Mouse (Mus musculus): Measurements from ENCODE around the gene Ddx39b. TPM values are rescaled to one million over a fixed set of nuclear protein-coding genes. Genes with fewer than 3 reads are reported as not detected.
"Not testable (repeated sequence)": the region's sequence is repeated elsewhere in the genome, so short reads cannot be mapped to it uniquely, and the experiment has no call there.

Ddx39b gene
- polyA plus RNA-seq, 1 experiment from 2014 or later = 339 TPM

GRCm38 (mm10) chr17:35231022-35231421 is 10.5 kb upstream of the Ddx39b start:
- Histone ChIP-seq H3K9ac (ENCODE audit: low read depth, low read length) (no peak overlapping the region), H3K27me3 (ENCODE audit: control insufficient read depth, insufficient read depth, low read depth, low read length) (no peaks in the 10 kb centered on the region), H3K27ac (ENCODE audit: low read length) (no peak overlapping the region), H3K4me1 (ENCODE audit: control insufficient read depth, insufficient read depth, low read length) (peaks cover 14% of the 10 kb centered on the region), H3K9me3 (replicated peaks; ENCODE audit: control insufficient read depth, low read length, poor library complexity, severe bottlenecking) (no peaks in the 10 kb centered on the region), H3K4me2 (ENCODE audit: low read length) (no peak overlapping the region), H3K36me3 (ENCODE audit: control insufficient read depth, insufficient read depth, low read length) (peaks cover 11% of the 10 kb centered on the region), H3K4me3 (ENCODE audit: low read depth, low read length) (no peak overlapping the region)
- no peak for ATAC-seq
- WGBS = 94% methylated on average over 10 of the region's 10 CpGs

- H3K36me3 ChIP-seq (ENCODE audit: control insufficient read depth, insufficient read depth, low read length) = peaks cover 11% of the 10 kb centered on the region
- no peak for ATAC-seq
- peaks cover 17% of the 10 kb centered on the region for H3K4me1 ChIP-seq (ENCODE audit: control insufficient read depth, insufficient read depth, low read length)
- WGBS = 13% methylated on average over 12 of the region's 12 CpGs
- H3K27ac ChIP-seq (ENCODE audit: low read length) = no peak overlapping the region
- peak overlapping the region; percentile 2; the same call in 1 of the 2 replicates for H3K4me2 ChIP-seq (ENCODE audit: low read length)
- H3K4me3 ChIP-seq (ENCODE audit: low read depth, low read length) = no peak overlapping the region
- H3K9ac ChIP-seq (ENCODE audit: low read depth, low read length) = no peak overlapping the region
- no peaks in the 10 kb centered on the region for H3K9me3 ChIP-seq (replicated peaks; ENCODE audit: control insufficient read depth, low read length, poor library complexity, severe bottlenecking)
- H3K27me3 ChIP-seq (ENCODE audit: control insufficient read depth, insufficient read depth, low read depth, low read length) = no peaks in the 10 kb centered on the region
These were observed 9.5 kb upstream of the Ddx39b start for GRCm38 (mm10) chr17:35232043-35232442.

GRCm38 (mm10) chr17:35232659-35233058 is 8.9 kb upstream of the Ddx39b start:
- Histone ChIP-seq H3K27ac (ENCODE audit: low read length) (no peak overlapping the region), H3K9me3 (replicated peaks; ENCODE audit: control insufficient read depth, low read length, poor library complexity, severe bottlenecking) (no peaks in the 10 kb centered on the region), H3K9ac (ENCODE audit: low read depth, low read length) (no peak overlapping the region), H3K36me3 (ENCODE audit: control insufficient read depth, insufficient read depth, low read length) (peaks cover 11% of the 10 kb centered on the region), H3K27me3 (ENCODE audit: control insufficient read depth, insufficient read depth, low read depth, low read length) (no peaks in the 10 kb centered on the region), H3K4me2 (ENCODE audit: low read length) (no peak overlapping the region), H3K4me1 (ENCODE audit: control insufficient read depth, insufficient read depth, low read length) (peaks cover 22% of the 10 kb centered on the region), H3K4me3 (ENCODE audit: low read depth, low read length) (no peak overlapping the region)
- ATAC-seq = no peak
- 92% methylated on average over 5 of the region's 5 CpGs for WGBS

GRCm38 (mm10) chr17:35233114-35233980 is 8.2 kb upstream of the Ddx39b start, which contains the start of gene Atp6v1g2:
Atp6v1g2 (plus strand) TSS chr17:35233660.
- ATAC-seq = no peak
- no peaks in the 10 kb centered on the region for H3K9me3 ChIP-seq (replicated peaks; ENCODE audit: control insufficient read depth, low read length, poor library complexity, severe bottlenecking)
- peaks cover 22% of the 10 kb centered on the region for H3K4me1 ChIP-seq (ENCODE audit: control insufficient read depth, insufficient read depth, low read length)
- peaks cover 11% of the 10 kb centered on the region for H3K36me3 ChIP-seq (ENCODE audit: control insufficient read depth, insufficient read depth, low read length)
- 76% methylated on average over 18 of the region's 18 CpGs for WGBS
- no peak within 1 kb of the TSS for H3K9ac ChIP-seq (ENCODE audit: low read depth, low read length)
- no peaks in the 10 kb centered on the region for H3K27me3 ChIP-seq (ENCODE audit: control insufficient read depth, insufficient read depth, low read depth, low read length)
- H3K4me3 ChIP-seq (ENCODE audit: low read depth, low read length) = no peak within 1 kb of the TSS
- no peak within 1 kb of the TSS for H3K27ac ChIP-seq (ENCODE audit: low read length)
- peak within 1 kb of the TSS; percentile 97 for H3K4me2 ChIP-seq (ENCODE audit: low read length)

- peaks cover 22% of the 10 kb centered on the region for H3K4me1 ChIP-seq (ENCODE audit: control insufficient read depth, insufficient read depth, low read length)
- not testable (repeated sequence) for H3K27ac ChIP-seq (ENCODE audit: low read length); H3K27me3 ChIP-seq (ENCODE audit: control insufficient read depth, insufficient read depth, low read depth, low read length); ATAC-seq; H3K9ac ChIP-seq (ENCODE audit: low read depth, low read length); H3K9me3 ChIP-seq (replicated peaks; ENCODE audit: control insufficient read depth, low read length, poor library complexity, severe bottlenecking); H3K4me2 ChIP-seq (ENCODE audit: low read length); H3K4me3 ChIP-seq (ENCODE audit: low read depth, low read length)
- H3K36me3 ChIP-seq (ENCODE audit: control insufficient read depth, insufficient read depth, low read length) = peaks cover 11% of the 10 kb centered on the region
- WGBS = 89% methylated on average over 7 of the region's 7 CpGs
These were observed 7.5 kb upstream of the Ddx39b start for GRCm38 (mm10) chr17:35234090-35234489.

GRCm38 (mm10) chr17:35234903-35235302 is 6.6 kb upstream of the Ddx39b start:
- Histone ChIP-seq H3K4me1 (ENCODE audit: control insufficient read depth, insufficient read depth, low read length) (peaks cover 22% of the 10 kb centered on the region), H3K27me3 (ENCODE audit: control insufficient read depth, insufficient read depth, low read depth, low read length) (no peaks in the 10 kb centered on the region), H3K36me3 (ENCODE audit: control insufficient read depth, insufficient read depth, low read length) (peaks cover 3% of the 10 kb centered on the region), H3K9ac (ENCODE audit: low read depth, low read length) (peak overlapping the region; percentile 84), H3K9me3 (replicated peaks; ENCODE audit: control insufficient read depth, low read length, poor library complexity, severe bottlenecking) (no peaks in the 10 kb centered on the region), H3K4me3 (ENCODE audit: low read depth, low read length) (peak overlapping the region; percentile 47), H3K4me2 (ENCODE audit: low read length) (peak overlapping the region; percentile 97), H3K27ac (ENCODE audit: low read length) (peak overlapping the region; percentile 95)
- ATAC-seq = no peak
- 5% methylated on average over 30 of the region's 31 CpGs for WGBS

GRCm38 (mm10) chr17:35235614-35236389 is 5.7 kb upstream of the Ddx39b start, which contains the start of gene Nfkbil1:
Nfkbil1 (minus strand) TSS chr17:35235792.
- peak; percentile 86 for ATAC-seq
- Histone ChIP-seq H3K36me3 (ENCODE audit: control insufficient read depth, insufficient read depth, low read length) (peaks cover 3% of the 10 kb centered on the region), H3K27ac (ENCODE audit: low read length) (peak within 1 kb of the TSS; percentile 95), H3K4me3 (ENCODE audit: low read depth, low read length) (peak within 1 kb of the TSS; percentile 47), H3K9ac (ENCODE audit: low read depth, low read length) (peak within 1 kb of the TSS; percentile 84), H3K27me3 (ENCODE audit: control insufficient read depth, insufficient read depth, low read depth, low read length) (no peaks in the 10 kb centered on the region), H3K9me3 (replicated peaks; ENCODE audit: control insufficient read depth, low read length, poor library complexity, severe bottlenecking) (no peaks in the 10 kb centered on the region), H3K4me1 (ENCODE audit: control insufficient read depth, insufficient read depth, low read length) (peaks cover 31% of the 10 kb centered on the region), H3K4me2 (ENCODE audit: low read length) (peak within 1 kb of the TSS; percentile 97)
- WGBS = under 1% methylated on average over 35 of the region's 35 CpGs

GRCm38 (mm10) chr17:35236390-35236746 is 5.2 kb upstream of the Ddx39b start:
- H3K27ac ChIP-seq (ENCODE audit: low read length) = peak overlapping the region; percentile 95
- H3K4me2 ChIP-seq (ENCODE audit: low read length) = peak overlapping the region; percentile 97
- peak; percentile 86 for ATAC-seq
- H3K36me3 ChIP-seq (ENCODE audit: control insufficient read depth, insufficient read depth, low read length) = peaks cover 3% of the 10 kb centered on the region
- peak overlapping the region; percentile 47 for H3K4me3 ChIP-seq (ENCODE audit: low read depth, low read length)
- WGBS = under 1% methylated on average over 18 of the region's 18 CpGs
- peaks cover 33% of the 10 kb centered on the region for H3K4me1 ChIP-seq (ENCODE audit: control insufficient read depth, insufficient read depth, low read length)
- peak overlapping the region; percentile 84 for H3K9ac ChIP-seq (ENCODE audit: low read depth, low read length)
- no peaks in the 10 kb centered on the region for H3K9me3 ChIP-seq (replicated peaks; ENCODE audit: control insufficient read depth, low read length, poor library complexity, severe bottlenecking)
- H3K27me3 ChIP-seq (ENCODE audit: control insufficient read depth, insufficient read depth, low read depth, low read length) = no peaks in the 10 kb centered on the region

All from midbrain, embryonic 16.5 days (tissue).